Mouse (Mus musculus): ENCODE results near the gene Eif3j1. TPM values are rescaled to one million over a fixed set of nuclear protein-coding genes. Genes with fewer than 3 reads are reported as not detected.
"Not testable (repeated sequence)": the region's sequence is repeated elsewhere in the genome, so short reads cannot be mapped to it uniquely, and the experiment has no call there.

Eif3j1 gene
- polyA plus RNA-seq (2014; fragmentation: Nextera tagmentation; extraction: Ambion mirVana) = 12.7 and 12.9 TPM in 2 replicates

DNA sequence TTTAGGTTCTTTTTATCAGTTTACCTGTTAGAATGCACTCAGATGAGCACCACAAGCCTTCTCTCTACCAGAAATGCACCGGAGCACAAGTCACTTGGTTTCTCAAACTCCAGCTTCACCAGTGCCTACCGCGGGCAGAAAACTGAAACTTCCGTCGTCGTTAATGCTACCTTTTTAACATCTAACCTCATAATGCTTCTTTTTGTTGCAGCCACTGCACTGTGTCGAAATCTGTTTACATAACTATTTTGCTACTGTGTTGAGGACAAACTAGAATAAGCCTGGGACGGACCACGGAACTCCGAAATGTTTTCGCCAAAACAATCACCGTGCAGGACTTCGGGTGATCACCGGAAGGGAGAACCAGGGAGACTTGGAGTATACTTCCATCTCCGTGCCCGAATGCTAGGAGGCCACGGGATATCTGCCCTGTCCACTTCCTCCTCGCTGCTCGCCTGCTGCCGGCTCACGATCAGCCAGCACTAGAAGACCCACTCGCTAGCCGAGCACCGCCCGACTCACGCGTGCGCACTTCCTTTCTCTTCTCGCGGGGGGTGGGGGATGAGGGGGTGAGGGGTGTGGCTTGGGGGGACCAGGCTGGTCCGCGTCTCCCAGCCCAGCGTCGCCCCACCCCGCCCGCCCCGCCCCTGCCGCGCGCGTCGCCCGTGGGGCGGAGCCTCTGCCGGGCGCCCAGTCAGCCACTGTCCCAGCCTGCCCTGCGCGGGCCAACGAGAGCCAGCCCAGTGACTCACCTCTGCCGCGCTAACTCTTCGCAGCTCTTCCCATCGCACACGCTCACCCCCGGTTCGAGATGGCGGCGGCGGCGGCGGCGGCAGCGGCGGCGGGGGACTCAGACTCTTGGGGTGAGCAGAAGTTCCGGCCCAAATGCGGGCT lies at the start of gene Eif3j1:
Gene Eif3j1 (plus strand): TSS at position 685 of the 894 bp plus-strand sequence.
- DNase-seq = peak; percentile 93
- TF ChIP-seq CTCF (IDR thresholded peaks at IDR 0.05; ENCODE audit: low read depth) = no peak
- H3K9me3 ChIP-seq (ENCODE audit: low read depth, low read length) = no peaks in the 10 kb centered on the region
- peaks cover 13% of the 10 kb centered on the region; the same call in 1 of the 2 replicates for H3K36me3 ChIP-seq (ENCODE audit: insufficient read depth)
- WGBS = 1% methylated on average over 67 of the region's 67 CpGs
- 0 out of 2 replicates have a peak, but pooled peaks cover 5% of the 10 kb centered on the region for H3K4me1 ChIP-seq (ENCODE audit: insufficient read depth)
- peak within 1 kb of the TSS; percentile 88 for H3K27ac ChIP-seq (ENCODE audit: low read depth)
- H3K4me3 ChIP-seq (ENCODE audit: low read depth, low read length) = peak within 1 kb of the TSS; percentile 87
- peak within 1 kb of the TSS; percentile 89 for H3K9ac ChIP-seq
- H3K4me2 ChIP-seq = peak within 1 kb of the TSS; percentile 85
- no peaks in the 10 kb centered on the region for H3K27me3 ChIP-seq (ENCODE audit: insufficient read depth, low read length)
- ATAC-seq (ENCODE audit: insufficient read depth) = peak; percentile 99

DNA sequence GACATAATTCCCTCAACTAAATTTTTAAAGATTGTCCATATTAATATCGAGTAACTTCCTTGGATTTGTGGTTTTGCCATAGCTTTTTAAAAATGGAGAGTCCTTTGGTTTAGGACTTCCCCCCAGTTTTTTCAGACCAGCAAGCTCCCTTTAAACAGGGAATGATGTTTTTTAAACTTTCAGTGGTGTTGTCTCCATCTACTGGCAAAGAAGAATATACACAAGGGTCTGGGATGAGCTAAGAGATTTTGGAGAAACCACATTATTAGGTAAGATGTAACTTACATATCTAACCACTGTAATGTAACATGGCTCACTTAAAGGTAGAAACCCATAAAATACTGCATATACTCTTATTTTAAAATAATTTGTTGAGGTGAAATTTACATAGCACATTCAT lies 32.6 kb upstream of the Eif3j1 start:
- no peak overlapping the region for H3K27ac ChIP-seq (ENCODE audit: low read depth)
- no peak overlapping the region for H3K9ac ChIP-seq
- WGBS = 80% methylated on average over 1 of the region's 1 CpGs
- H3K9me3 ChIP-seq (ENCODE audit: low read depth, low read length) = no peaks in the 10 kb centered on the region
- H3K4me2 ChIP-seq = no peak overlapping the region
- peak; percentile 29 for TF ChIP-seq CTCF (IDR thresholded peaks at IDR 0.05; ENCODE audit: low read depth)
- H3K4me3 ChIP-seq (ENCODE audit: low read depth, low read length) = no peak overlapping the region
- H3K27me3 ChIP-seq (ENCODE audit: insufficient read depth, low read length) = no peaks in the 10 kb centered on the region
- ATAC-seq (ENCODE audit: insufficient read depth) (no peak), DNase-seq (peak; percentile 44)
- peaks cover 56% of the 10 kb centered on the region for H3K36me3 ChIP-seq (ENCODE audit: insufficient read depth)
- H3K4me1 ChIP-seq (ENCODE audit: insufficient read depth) = no peaks in the 10 kb centered on the region

GRCm38 (mm10) chr2:122008832-122009231 lies 19.5 kb upstream of the Eif3j1 start:
- no peak overlapping the region for H3K4me2 ChIP-seq
- no peak overlapping the region for H3K9ac ChIP-seq
- DNase-seq = no peak
- no peak overlapping the region for H3K4me3 ChIP-seq (ENCODE audit: low read depth, low read length)
- no peaks in the 10 kb centered on the region for H3K27me3 ChIP-seq (ENCODE audit: insufficient read depth, low read length)
- 92% methylated on average over 3 of the region's 3 CpGs for WGBS
- no peaks in the 10 kb centered on the region for H3K4me1 ChIP-seq (ENCODE audit: insufficient read depth)
- ATAC-seq (ENCODE audit: insufficient read depth) = no peak
- no peak overlapping the region for H3K27ac ChIP-seq (ENCODE audit: low read depth)
- H3K36me3 ChIP-seq (ENCODE audit: insufficient read depth) = peaks cover 51% of the 10 kb centered on the region
- H3K9me3 ChIP-seq (ENCODE audit: low read depth, low read length) = no peaks in the 10 kb centered on the region
- TF ChIP-seq CTCF (IDR thresholded peaks at IDR 0.05; ENCODE audit: low read depth) = no peak

DNA sequence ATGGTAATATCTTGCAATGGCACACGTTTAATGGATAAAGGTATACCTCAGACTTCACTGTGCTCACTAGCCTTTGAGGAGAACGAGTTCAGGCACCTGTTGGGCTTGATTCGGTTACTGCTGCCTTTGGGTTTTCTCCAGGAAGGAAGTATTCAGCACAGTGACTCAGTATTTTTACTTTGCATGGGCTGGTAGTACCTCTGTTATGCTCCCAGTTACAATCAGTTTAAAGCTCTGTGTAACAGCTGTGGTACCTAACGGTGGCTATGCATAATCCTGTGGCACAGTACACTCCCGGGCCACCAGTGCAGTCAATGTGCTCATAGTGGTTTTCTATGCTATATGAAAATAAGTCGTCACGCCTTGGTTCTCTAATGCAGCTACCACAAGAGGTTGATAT lies 16.9 kb upstream of the Eif3j1 start:
- Histone ChIP-seq H3K36me3 (ENCODE audit: insufficient read depth) (peaks cover 45% of the 10 kb centered on the region), H3K4me2 (no peak overlapping the region), H3K4me3 (ENCODE audit: low read depth, low read length) (no peak overlapping the region), H3K4me1 (ENCODE audit: insufficient read depth) (no peaks in the 10 kb centered on the region), H3K9me3 (ENCODE audit: low read depth, low read length) (no peaks in the 10 kb centered on the region), H3K27ac (ENCODE audit: low read depth) (no peak overlapping the region), H3K27me3 (ENCODE audit: insufficient read depth, low read length) (no peaks in the 10 kb centered on the region), H3K9ac (no peak overlapping the region)
- TF ChIP-seq CTCF (IDR thresholded peaks at IDR 0.05; ENCODE audit: low read depth) = no peak
- DNase-seq = no peak
- WGBS = 86% methylated on average over 7 of the region's 7 CpGs
- ATAC-seq (ENCODE audit: insufficient read depth) = no peak

- Histone ChIP-seq H3K9me3 (ENCODE audit: low read depth, low read length) (no peaks in the 10 kb centered on the region), H3K4me3 (ENCODE audit: low read depth, low read length) (no peak overlapping the region), H3K4me2 (no peak overlapping the region), H3K36me3 (ENCODE audit: insufficient read depth) (peaks cover 9% of the 10 kb centered on the region; the same call in 1 of the 2 replicates), H3K4me1 (ENCODE audit: insufficient read depth) (no peaks in the 10 kb centered on the region), H3K9ac (no peak overlapping the region), H3K27me3 (ENCODE audit: insufficient read depth, low read length) (no peaks in the 10 kb centered on the region), H3K27ac (ENCODE audit: low read depth) (no peak overlapping the region)
- WGBS = 48% methylated on average over 1 of the region's 1 CpGs
- TF ChIP-seq CTCF (IDR thresholded peaks at IDR 0.05; ENCODE audit: low read depth) = no peak
- ATAC-seq (ENCODE audit: insufficient read depth) (no peak), DNase-seq (no peak)
These were observed 9.6 kb upstream of the Eif3j1 start for GRCm38 (mm10) chr2:122018705-122019104.

DNA sequence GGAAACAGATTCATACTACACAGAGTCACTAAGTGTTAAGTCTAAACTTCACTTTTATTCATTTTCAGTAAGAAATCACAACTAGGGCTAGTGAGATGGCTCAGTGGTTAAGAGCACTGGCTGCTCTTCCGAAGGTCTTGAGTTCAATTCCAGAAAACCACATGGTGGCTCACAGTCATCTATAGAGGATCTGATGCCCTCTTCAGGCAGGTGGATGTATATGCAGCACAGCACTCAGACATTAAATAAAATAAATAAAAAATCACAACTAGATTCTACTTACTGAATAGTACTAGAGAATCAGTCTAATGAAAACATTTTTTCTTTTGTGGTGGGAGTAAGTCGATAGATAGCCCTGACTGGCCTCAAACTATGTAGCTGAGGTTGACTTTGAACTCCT lies 6.1 kb upstream of the Eif3j1 start:
- H3K4me1 ChIP-seq (ENCODE audit: insufficient read depth) = no peaks in the 10 kb centered on the region
- ATAC-seq (ENCODE audit: insufficient read depth) = no peak
- peak; percentile 21 for DNase-seq

GRCm38 (mm10) chr2:122027091-122027490 lies 1.3 kb upstream of the Eif3j1 start:
- ATAC-seq (ENCODE audit: insufficient read depth); DNase-seq; H3K9ac ChIP-seq; H3K36me3 ChIP-seq (ENCODE audit: insufficient read depth); H3K4me1 ChIP-seq (ENCODE audit: insufficient read depth); H3K9me3 ChIP-seq (ENCODE audit: low read depth, low read length); H3K27me3 ChIP-seq (ENCODE audit: insufficient read depth, low read length); H3K27ac ChIP-seq (ENCODE audit: low read depth): not testable (repeated sequence)
- Histone ChIP-seq H3K4me3 (ENCODE audit: low read depth, low read length) (peak overlapping the region; percentile 87; the same call in 1 of the 2 replicates), H3K4me2 (peak overlapping the region; percentile 70)
- WGBS = 89% methylated on average over 10 of the region's 10 CpGs

More for the DNA sequence above, 6.1 kb upstream of the Eif3j1 start:
- no peaks in the 10 kb centered on the region for H3K36me3 ChIP-seq (ENCODE audit: insufficient read depth)
- no peak; the same call in 1 of the 2 replicates for TF ChIP-seq CTCF (IDR thresholded peaks at IDR 0.05; ENCODE audit: low read depth)
- no peak overlapping the region for H3K4me3 ChIP-seq (ENCODE audit: low read depth, low read length)
- H3K4me2 ChIP-seq = no peak overlapping the region
- no peaks in the 10 kb centered on the region for H3K27me3 ChIP-seq (ENCODE audit: insufficient read depth, low read length)
- H3K27ac ChIP-seq (ENCODE audit: low read depth) = no peak overlapping the region
- 72% methylated on average over 2 of the region's 2 CpGs for WGBS
- no peaks in the 10 kb centered on the region for H3K9me3 ChIP-seq (ENCODE audit: low read depth, low read length)
- no peak overlapping the region for H3K9ac ChIP-seq

Data from lung, embryonic 14.5 days (tissue).